7 mouse cellular contexts compared by ENCODE assay signal in the genomic region with DNA sequence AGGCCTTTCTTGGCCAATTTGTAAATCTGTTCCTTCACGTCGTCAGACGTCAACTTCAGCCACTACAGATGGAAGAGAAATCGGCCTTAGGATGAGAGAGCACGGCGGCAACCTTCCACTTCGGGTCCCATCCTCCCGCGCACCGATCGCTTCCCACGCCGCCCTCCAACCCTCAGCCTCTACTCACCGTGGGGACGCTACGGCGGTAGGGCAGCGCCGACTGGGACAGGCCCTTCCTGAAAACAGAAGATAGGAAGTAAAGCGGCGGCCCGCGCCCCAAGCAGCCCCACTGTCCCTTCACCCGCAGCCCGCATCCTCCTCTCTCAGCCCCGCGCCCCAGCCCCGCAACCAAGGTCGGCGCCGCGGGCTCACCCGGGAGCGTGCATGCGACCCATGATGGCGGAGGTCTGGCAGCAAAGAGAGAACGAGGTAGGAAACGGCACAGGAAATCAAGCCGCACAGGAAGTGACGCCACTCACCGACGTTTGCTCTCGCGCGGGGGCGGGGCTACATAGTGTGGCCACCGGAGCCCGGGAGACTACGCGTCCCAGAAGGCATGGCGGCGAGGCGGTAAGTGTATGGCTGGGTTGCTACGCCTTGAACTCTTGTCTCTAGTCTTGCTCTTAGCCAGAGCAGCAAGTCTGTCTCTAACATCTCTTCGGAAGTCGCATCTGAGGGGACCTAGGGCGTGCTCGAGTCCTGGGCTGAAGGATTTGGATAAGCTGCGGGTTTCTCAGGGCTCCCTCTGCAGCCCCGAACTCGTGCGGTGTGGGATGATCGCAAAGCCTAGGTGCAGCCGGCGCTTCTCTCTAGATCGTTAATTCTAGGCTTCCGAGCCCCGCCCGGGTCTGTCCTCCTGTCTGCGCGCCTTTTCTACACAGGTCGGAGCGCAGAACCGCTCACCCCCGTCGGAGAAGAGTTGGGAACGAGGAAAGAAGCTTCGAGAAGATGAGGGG. TPM values are rescaled to one million over a fixed set of nuclear protein-coding genes. Genes with fewer than 3 reads are reported as not detected.
DNase-seq lines count a peak whose midpoint lies in the region; ATAC-seq lines count a peak whose summit lies in the region.

TSS of gene Rps13 (minus strand) at position 483 of the 956 bp plus-strand sequence.

- no peaks in the 10 kb centered on the region for H3K9me3 ChIP-seq in embryonic facial prominence, embryonic 11.5 days (replicated peaks; ENCODE audit: control insufficient read depth, low read length)
- H3K9me3 ChIP-seq in limb, embryonic 11.5 days (ENCODE audit: control insufficient read depth, low read length), result no peaks in the 10 kb centered on the region
- no peaks in the 10 kb centered on the region for H3K9me3 ChIP-seq in midbrain, embryonic 14.5 days (ENCODE audit: control insufficient read depth, low read length)

- peaks cover 9% of the 10 kb centered on the region for H3K36me3 ChIP-seq in embryonic facial prominence, embryonic 11.5 days (replicated peaks; ENCODE audit: control insufficient read depth, insufficient read depth, low read depth, low read length)
- peaks cover 13% of the 10 kb centered on the region for H3K36me3 ChIP-seq in limb, embryonic 11.5 days (ENCODE audit: control insufficient read depth, insufficient read depth, low read length)
- H3K36me3 ChIP-seq in midbrain, embryonic 14.5 days (ENCODE audit: control insufficient read depth, insufficient read depth, low read length), result peaks cover 39% of the 10 kb centered on the region

- H3K27ac ChIP-seq in embryonic facial prominence, embryonic 11.5 days (replicated peaks; ENCODE audit: low read depth, low read length), result no peak within 1 kb of the TSS
- peak within 1 kb of the TSS; percentile 10; the same call in 1 of the 2 replicates for H3K27ac ChIP-seq in limb, embryonic 11.5 days (replicated peaks; ENCODE audit: low read depth, low read length)
- peak within 1 kb of the TSS; percentile 86 for H3K27ac ChIP-seq in midbrain, embryonic 14.5 days (replicated peaks; ENCODE audit: low read depth, low read length)

- ATAC-seq in embryonic facial prominence, embryonic 11.5 days (replicated peaks; ENCODE audit: insufficient number of reproducible peaks, low FRiP score, low TSS enrichment, low read depth), result peak; percentile 97
- ATAC-seq in limb, embryonic 11.5 days (ENCODE audit: insufficient number of reproducible peaks, low FRiP score, low TSS enrichment, low read depth), result peak; percentile 98
- ATAC-seq in midbrain, embryonic 14.5 days (ENCODE audit: low FRiP score, low TSS enrichment), result peak; percentile 100

- H3K4me2 ChIP-seq in embryonic facial prominence, embryonic 11.5 days (ENCODE audit: low read depth, low read length), result peak within 1 kb of the TSS; percentile 81
- H3K4me2 ChIP-seq in limb, embryonic 11.5 days (ENCODE audit: low read depth, severe bottlenecking), result peak within 1 kb of the TSS; percentile 62
- peak within 1 kb of the TSS; percentile 85 for H3K4me2 ChIP-seq in midbrain, embryonic 14.5 days (ENCODE audit: low read length)

- peak within 1 kb of the TSS; percentile 96 for H3K9ac ChIP-seq in embryonic facial prominence, embryonic 11.5 days (replicated peaks; ENCODE audit: low read length)
- peak within 1 kb of the TSS; percentile 83 for H3K9ac ChIP-seq in limb, embryonic 11.5 days (ENCODE audit: low read length)
- H3K9ac ChIP-seq in midbrain, embryonic 14.5 days (replicated peaks; ENCODE audit: low read length), result peak within 1 kb of the TSS; percentile 91

- WGBS in embryonic facial prominence, embryonic 11.5 days, result under 1% methylated on average over 78 of the region's 78 CpGs
- whole genome bisulfite sequencing in limb, embryonic 11.5 days, result under 1% methylated on average over 78 of the region's 78 CpGs
- WGBS in midbrain, embryonic 14.5 days, result under 1% methylated on average over 78 of the region's 78 CpGs

- H3K4me3 ChIP-seq in embryonic facial prominence, embryonic 11.5 days (ENCODE audit: low read depth, low read length), result peak within 1 kb of the TSS; percentile 81
- H3K4me3 ChIP-seq in limb, embryonic 11.5 days (ENCODE audit: low read depth, low read length), result peak within 1 kb of the TSS; percentile 67
- peak within 1 kb of the TSS; percentile 82 for H3K4me3 ChIP-seq in midbrain, embryonic 14.5 days (replicated peaks; ENCODE audit: low read depth, low read length)

- no peaks in the 10 kb centered on the region for H3K4me1 ChIP-seq in embryonic facial prominence, embryonic 11.5 days (ENCODE audit: control insufficient read depth, insufficient read depth, low read length)
- H3K4me1 ChIP-seq in limb, embryonic 11.5 days (ENCODE audit: control insufficient read depth, insufficient read depth, low read length), result 0 out of 2 replicates have a peak, but pooled peaks cover 2% of the 10 kb centered on the region
- H3K4me1 ChIP-seq in midbrain, embryonic 14.5 days (ENCODE audit: control insufficient read depth, insufficient read depth, low read length), result peaks cover 12% of the 10 kb centered on the region

- DNase-seq in adrenal gland, postnatal 14 days, result peak; percentile 99
- DNase-seq in embryonic facial prominence, embryonic 11.5 days (ENCODE audit: low spot score), result peak; percentile 98
- DNase-seq in heart, adult 11 months, result peak; percentile 100
- DNase-seq in kidney, adult 18-20 months, result peak; percentile 98
- DNase-seq in limb, embryonic 11.5 days (ENCODE audit: low spot score), result peak; percentile 98
- peak; percentile 99 for DNase-seq in midbrain, embryonic 14.5 days
- DNase-seq in spleen, adult 18-20 months, result peak; percentile 93 to 96

- no peaks in the 10 kb centered on the region for H3K27me3 ChIP-seq in embryonic facial prominence, embryonic 11.5 days (ENCODE audit: control insufficient read depth, insufficient read depth, low read length)
- no peaks in the 10 kb centered on the region for H3K27me3 ChIP-seq in limb, embryonic 11.5 days (ENCODE audit: control insufficient read depth, insufficient read depth, low read length)
- no peaks in the 10 kb centered on the region for H3K27me3 ChIP-seq in midbrain, embryonic 14.5 days (ENCODE audit: control insufficient read depth, insufficient read depth, low read length)

RNA-seq across cellular contexts. Expression of gene Rps13, which starts in this region (rescaled TPM):
- 485 and 551 TPM in 2 replicates for total RNA-seq in adrenal gland, postnatal 14 days (2021)
- polyA plus RNA-seq in embryonic facial prominence, embryonic 11.5 days (2014; fragmentation: Nextera tagmentation; extraction: Ambion mirVana), result 785 and 880 TPM in 2 replicates
- 957 and 981 TPM in 2 replicates for polyA plus RNA-seq in limb, embryonic 11.5 days (2014; fragmentation: Nextera tagmentation; extraction: Ambion mirVana)
- polyA plus RNA-seq in midbrain, embryonic 14.5 days (2014; fragmentation: Nextera tagmentation; extraction: Ambion mirVana), result 533 and 622 TPM in 2 replicates
